Mouse (Mus musculus) frontal cortex, postnatal 36 days (tissue): ENCODE data around the gene Slc4a4.

Experiments
- DNase-seq, 2 experiments: peaks; one replicate each; pipeline ENCODE4 v3.0.0; 2022; ENCODE audit warnings: low spot score in 2 of 2

Gene Slc4a4

GRCm38 (mm10) chr5:89151076-89151475, 264.5 kb downstream of the Slc4a4 start:
- no peak for DNase-seq

DNA sequence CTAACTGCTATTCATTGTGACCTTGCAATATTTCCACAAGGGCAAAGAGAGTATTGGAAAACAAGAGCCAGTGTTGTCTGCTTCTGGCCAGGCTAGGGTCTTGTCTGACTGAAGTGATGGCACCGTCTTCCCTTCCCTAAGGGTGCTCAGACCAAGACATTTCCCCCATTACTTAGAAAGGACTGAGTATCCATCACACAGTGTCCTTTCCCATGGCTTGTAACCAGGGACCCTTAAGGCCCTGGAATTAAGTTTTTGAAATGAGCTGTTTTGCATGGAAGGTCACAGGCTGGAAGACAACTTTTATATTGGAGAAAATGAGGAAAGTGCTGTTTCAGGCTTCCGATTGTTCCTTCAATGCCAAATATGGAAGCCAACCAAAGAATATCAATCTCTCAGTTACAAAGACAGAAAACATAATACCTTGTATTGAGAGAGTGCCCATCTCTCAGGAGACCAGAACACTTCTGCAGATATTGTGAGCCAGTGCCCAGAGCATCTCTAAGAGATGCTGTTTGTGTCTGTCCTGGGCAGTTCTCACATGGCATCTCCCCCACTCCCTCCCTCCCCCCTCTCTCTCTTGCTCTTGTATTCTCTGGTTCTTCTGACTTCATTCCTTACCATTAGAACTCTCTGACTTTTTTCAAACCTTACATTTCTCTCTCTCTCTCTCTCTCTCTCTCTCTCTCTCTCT, 284.6 kb downstream of the Slc4a4 start:
- no peak for DNase-seq

DNA sequence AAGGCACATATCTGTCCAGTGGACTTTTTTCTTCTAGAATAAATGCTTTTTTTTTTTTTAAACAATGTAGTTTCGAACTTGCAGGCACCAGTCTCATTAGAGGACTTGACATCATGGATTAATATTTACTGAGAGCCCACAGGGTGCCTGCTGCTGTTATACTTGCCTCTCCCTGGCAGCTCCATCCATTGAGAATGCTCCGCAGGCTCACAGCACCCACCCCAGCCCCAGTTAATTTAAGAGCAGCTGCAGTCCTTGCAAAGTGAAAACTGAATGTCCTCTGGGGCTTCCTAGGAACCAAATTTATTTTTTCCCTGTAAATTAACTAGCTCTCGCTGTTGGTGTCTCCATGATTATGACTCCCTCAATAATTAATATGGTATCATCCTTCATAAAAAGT, 303.4 kb downstream of the Slc4a4 start:
- no peak for DNase-seq

DNA sequence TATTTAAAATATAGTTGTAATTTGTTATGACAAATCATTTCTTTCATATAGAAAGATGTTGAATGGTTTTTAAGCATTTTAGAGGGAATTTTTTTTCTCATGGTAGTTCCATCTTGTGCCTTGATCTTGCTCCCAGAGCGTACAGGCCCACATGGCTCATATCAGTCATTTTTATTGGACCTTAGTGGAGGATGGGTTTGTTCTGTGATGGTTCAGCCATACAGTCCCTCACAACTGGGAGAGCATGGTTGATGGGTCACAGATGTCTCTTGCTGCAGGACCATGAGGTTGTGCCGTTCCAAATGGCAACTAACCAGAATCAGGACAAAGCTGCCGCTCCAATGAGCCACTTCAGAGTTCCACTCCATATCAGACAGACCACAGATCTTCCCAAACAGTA, 308.0 kb downstream of the Slc4a4 start:
- no peak for DNase-seq

DNA sequence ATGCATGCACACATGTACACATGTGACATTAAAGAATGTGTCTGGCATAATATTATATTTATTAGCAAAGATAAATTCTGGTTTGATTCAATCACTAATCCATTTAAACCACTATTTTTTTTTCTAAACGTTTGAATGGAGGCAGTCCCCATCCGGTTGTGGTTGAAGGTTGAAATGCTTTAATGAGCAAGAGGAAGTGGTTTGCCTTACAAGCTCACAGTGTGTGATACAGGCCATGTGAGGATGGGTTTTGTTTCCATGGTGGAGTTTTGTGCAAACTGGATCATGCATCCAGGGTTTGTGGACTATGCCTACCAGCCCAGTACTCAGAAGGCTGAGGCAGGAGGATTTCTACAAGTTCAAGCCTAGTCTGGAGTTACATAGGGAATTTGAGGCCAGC, 311.9 kb downstream of the Slc4a4 start:
- no peak for DNase-seq

DNA sequence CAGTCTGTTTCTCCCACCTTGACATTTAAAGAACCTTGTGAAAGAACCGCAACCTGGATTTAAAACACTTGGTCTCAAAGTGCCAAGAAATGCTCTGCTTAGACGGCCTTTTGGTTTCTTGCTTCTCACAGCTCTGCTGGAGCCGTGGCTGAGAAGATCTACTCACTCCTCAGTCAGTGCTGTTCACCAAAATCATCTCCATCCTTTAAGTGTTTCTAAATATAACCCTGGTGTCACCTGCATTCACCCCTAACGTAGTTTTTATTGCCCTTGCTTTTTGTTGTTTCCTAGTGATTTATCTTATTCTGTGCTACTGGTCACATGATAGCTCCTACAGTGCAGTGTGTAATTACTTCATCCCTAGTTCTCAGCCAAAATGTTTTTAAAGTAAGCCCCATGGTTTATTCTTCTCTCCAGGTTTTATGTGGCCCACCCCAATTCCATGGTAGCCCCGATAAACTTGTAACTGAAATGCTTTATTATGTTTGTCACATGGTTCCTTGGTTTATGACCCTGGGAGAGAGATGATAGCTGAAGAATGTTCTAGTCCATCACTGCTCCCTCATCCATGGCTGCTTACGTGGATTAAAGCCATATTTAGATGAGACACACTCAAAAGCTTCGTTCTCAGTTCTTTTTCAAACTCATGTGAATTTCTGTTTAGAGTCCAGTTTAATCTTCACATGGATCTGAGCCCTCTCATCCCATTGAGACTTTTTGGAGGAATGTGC, 323.5 kb downstream of the Slc4a4 start:
- no peak for DNase-seq

DNA sequence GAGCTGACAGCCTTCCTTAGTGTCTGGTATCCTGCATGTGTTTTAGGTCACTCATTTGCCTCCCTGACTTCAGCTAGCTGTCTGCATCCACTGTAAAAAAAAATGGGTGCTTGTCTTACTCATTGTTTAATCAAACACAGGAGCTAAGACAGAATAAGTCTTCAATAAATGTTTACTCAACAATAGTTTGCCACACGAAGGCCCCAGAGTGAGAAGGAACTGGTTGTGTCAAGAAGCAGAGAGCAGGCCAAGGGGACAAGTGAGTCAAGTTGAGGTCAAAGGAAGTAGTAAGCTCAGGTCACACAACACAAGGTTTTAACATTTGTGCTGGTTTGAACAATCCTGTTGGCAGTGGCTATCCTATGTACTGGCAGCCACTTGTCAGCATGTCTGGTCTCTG, 324.4 kb downstream of the Slc4a4 start:
- DNase-seq, result no peak

DNA sequence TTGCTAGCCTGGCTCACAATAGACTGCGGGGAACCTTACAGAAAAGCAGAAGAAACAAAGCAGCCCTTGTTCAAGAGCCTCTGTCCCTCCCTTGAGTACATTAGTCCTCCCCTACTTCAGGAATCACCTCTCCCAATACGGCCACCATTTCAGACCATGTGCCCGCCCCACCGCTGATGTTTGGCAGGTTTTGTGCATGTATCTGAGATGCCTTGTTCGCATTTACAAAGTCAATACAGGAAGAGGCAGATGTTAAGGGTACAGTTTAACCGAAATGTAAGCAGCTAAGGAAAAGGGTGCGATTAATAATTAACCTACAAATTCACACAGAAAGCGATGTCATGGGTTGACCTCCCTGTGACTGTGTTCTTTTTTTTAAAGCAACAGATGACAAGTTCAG, 331.6 kb downstream of the Slc4a4 start:
- DNase-seq, result no peak

GRCm38 (mm10) chr5:89218709-89219108, 332.1 kb downstream of the Slc4a4 start:
- DNase-seq, result no peak

- DNase-seq, result no peak
These were observed 335.0 kb downstream of the Slc4a4 start for GRCm38 (mm10) chr5:89221658-89222057.

- DNase-seq, result no peak
These were observed 336.6 kb downstream of the Slc4a4 start for GRCm38 (mm10) chr5:89223061-89223740.

GRCm38 (mm10) chr5:89223744-89224368, 337.2 kb downstream of the Slc4a4 start:
- peak in 1 of 2 experiments; percentile 26 for DNase-seq

GRCm38 (mm10) chr5:89227948-89228347, 341.3 kb downstream of the Slc4a4 start:
- DNase-seq, result no peak

DNA sequence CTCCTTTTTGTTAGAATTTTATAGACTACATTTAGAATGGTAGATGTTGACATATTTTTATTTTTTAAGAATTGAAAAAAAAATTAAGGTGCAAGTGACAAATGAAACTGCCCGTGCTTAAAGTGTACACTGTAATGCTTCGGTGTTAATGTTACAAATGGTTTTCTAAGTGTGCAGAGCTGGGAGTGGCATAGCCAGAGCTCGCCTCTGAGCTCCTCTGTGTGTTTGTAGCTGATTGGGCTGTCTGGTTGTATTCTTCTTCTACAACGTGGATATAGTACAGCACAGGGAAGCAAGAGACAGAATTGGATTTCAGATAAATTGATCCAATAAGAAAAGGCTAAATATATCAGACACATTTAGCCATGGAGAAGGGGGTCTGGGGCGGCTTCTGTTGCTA, 343.0 kb downstream of the Slc4a4 start:
- no peak for DNase-seq

DNA sequence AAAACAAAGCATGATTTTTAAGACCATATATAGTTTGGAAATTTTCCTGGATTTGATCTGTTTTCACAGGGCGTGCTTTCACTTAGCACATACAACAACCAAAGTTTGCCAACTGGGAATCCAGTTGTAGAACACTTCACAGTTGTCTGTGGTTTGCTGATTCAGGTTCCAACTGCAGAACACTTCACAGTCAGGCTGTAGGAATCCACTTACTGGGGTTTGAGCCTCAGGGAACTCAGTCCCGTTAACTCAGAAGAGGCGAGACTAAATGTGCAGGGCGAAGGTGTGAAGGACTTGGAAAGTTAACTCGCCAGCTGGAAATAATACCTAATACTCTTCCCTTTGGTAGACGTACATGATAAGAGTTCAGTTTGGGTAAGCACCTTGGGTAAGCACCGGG, 345.7 kb downstream of the Slc4a4 start:
- DNase-seq, result no peak

DNA sequence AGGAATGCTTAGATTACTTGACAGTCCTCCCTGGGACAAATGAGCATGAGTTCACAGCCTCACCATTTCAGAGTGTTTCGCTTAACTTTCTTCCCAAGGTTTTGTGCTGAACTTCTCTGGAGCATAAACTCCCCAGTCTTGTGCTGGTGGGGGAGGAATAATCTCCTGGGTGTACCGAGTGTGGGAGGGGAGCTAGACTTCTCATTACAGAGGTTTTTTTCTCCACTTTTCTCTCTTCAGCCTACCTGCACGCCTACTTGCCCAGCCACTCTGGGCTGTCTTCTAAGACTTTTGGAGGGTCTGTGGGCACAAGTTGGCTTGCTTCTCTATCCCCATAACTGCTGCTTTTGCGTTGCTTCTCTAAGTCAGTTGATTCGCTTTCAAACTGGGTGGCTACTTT, 365.2 kb downstream of the Slc4a4 start:
- DNase-seq, result peak; percentile 13 to 24

- DNase-seq, result no peak
These were observed 373.3 kb downstream of the Slc4a4 start for GRCm38 (mm10) chr5:89259804-89260492.

DNA sequence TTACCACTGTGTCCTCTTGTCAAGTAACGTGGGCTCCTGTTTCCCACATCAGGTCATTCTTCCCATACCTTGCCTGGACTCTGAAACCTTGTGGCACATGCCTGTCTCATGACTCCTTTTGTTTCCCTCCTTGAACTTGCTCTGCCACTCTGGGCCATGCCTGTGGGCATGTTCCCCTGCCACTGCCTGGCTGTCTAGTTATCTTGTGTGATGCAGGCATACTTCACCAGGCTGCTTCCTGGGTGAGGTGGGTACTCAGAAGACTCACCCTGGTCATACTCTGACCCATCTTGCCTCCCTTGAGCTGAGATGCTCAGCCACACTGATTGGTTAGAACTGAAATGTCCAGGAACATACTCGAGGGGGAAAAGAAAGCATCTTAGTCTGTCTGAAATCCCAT, 390.4 kb downstream of the Slc4a4 start:
- no peak for DNase-seq

DNA sequence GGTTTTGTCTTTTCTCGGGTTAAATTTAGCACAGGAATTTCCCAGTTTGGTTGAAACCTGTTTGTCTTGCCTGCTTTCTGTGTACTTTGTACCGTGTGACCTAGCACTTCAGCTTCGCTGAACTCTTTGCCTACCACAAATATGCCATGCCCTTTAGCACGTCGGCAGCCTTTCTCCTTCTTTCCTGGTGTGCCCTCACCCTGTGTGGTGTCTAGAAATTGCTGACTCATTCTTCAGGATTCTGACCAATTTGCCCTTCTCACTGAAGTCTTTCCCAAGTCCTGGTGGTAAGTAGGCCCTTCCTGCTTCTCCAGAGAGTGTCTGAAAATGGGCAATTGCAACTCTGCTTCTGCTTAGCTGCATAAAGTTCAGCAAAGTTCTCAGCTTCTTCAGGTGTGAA, 391.0 kb downstream of the Slc4a4 start:
- DNase-seq, result no peak

- DNase-seq, result no peak
These were observed 391.7 kb downstream of the Slc4a4 start for GRCm38 (mm10) chr5:89278309-89278708.

- DNase-seq, result no peak
These were observed 393.8 kb downstream of the Slc4a4 start for GRCm38 (mm10) chr5:89280312-89280863.
